Mouse (Mus musculus) stomach, postnatal 0 days (tissue): ENCODE results near the gene Gm21149. TPM values are rescaled to one million over a fixed set of nuclear protein-coding genes. Genes with fewer than 3 reads are reported as not detected.
A peak's percentile ranks its signal among the peaks of the same experiment; 100 is the strongest.
"Not testable (repeated sequence)": the region's sequence is repeated elsewhere in the genome, so short reads cannot be mapped to it uniquely, and the experiment has no call there.

Experiments used
- ATAC-seq: fragments of 200-750 bp; cut with Nextera tagmentation; 2 replicates; pipeline ENCODE4 v1.8.0; 2017; ENCODE audit not compliant: low FRiP score, low TSS enrichment
- DNase-seq: peaks from one replicate; pipeline ENCODE4 v3.0.0-alpha.2; 2016; ENCODE audit warnings: low spot score
- H3K27ac ChIP-seq: fragments of 300-500 bp; sonication (generic); replicated peaks from 2 replicates; pipeline ENCODE4 v1.5.1; 2014; ENCODE audit warnings: mild to moderate bottlenecking, control low read depth
- H3K27me3 ChIP-seq: fragments of 300-500 bp; sonication (generic); 2 replicates; pipeline ENCODE4 v1.6.1; 2014; ENCODE audit warnings: low read length; ENCODE audit not compliant: control insufficient read depth, insufficient read depth
- H3K36me3 ChIP-seq: fragments of 300-500 bp; sonication (generic); 2 replicates; pipeline ENCODE4 v1.6.1; 2014; ENCODE audit warnings: low read length, mixed read lengths; ENCODE audit not compliant: control insufficient read depth, insufficient read depth
- H3K4me1 ChIP-seq: fragments of 300-500 bp; sonication (generic); replicated peaks from 2 replicates; pipeline ENCODE4 v1.6.1; 2014; ENCODE audit warnings: antibody characterized with exemption; ENCODE audit not compliant: control insufficient read depth, insufficient read depth
- H3K4me2 ChIP-seq: fragments of 300-500 bp; sonication (generic); replicated peaks from 2 replicates; pipeline ENCODE4 v1.6.1; 2014; ENCODE audit warnings: low read depth, mild to moderate bottlenecking, control low read depth, moderate library complexity
- H3K4me3 ChIP-seq: fragments of 300-500 bp; sonication (generic); 2 replicates; pipeline ENCODE4 v1.5.1; 2014; ENCODE audit warnings: low read depth, low read length, control low read depth
- H3K9ac ChIP-seq: fragments of 300-500 bp; sonication (generic); 2 replicates; pipeline ENCODE4 v1.6.1; 2014; ENCODE audit warnings: mild to moderate bottlenecking, low read length, control low read depth, mixed read lengths
- H3K9me3 ChIP-seq: fragments of 300-500 bp; sonication (generic); 2 replicates; pipeline ENCODE4 v1.6.1; 2016; ENCODE audit warnings: low read length; ENCODE audit not compliant: control insufficient read depth
- CTCF ChIP-seq: IDR thresholded peaks from 2 replicates; pipeline ENCODE4 v1.5.1; 2016; ENCODE audit warnings: antibody characterized with exemption, low read depth, mild to moderate bottlenecking, moderate library complexity
- WGBS: fragments of 180-500 bp; shearing (Covaris S2); extraction: QIAGEN DNeasy Blood & Tissue Kit; methylation state at CpG from one replicate; pipeline ENCODE4 v1.1.7; 2014; 5-methylcytosine and 5-hydroxymethylcytosine counted together
- polyA plus RNA-seq: library from polyadenylated mRNA; unstranded; fragments of >200 nt; fragmentation: Nextera tagmentation; extraction: Ambion mirVana; gene quantifications from 2 replicates; pipeline ENCODE4 v1.2.1, GENCODE M21; 2015

The Gm21149 gene
- polyA plus RNA-seq, 1 experiment from 2014 or later = not detected

DNA sequence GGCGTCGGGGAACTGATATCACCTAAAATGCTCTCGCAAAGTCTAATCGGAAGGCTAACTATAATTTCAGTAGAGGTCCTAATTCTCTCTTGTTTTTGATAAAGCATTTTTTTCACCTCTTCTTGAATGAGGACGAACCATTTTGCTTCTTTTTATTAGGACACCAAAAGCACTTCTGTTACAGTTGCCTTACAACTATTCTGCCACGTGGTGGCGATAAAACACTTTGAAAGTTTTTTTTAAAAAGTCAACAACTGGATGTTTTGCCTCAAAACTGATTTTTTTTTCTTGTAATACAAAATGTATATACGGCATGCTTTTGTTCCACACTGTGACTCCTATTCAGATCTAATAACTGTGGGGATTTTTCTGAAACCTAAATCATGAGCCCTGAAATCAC, 14.7 kb downstream of the Gm21149 start:
- WGBS = 58% methylated on average over 8 of the region's 8 CpGs
- TF ChIP-seq CTCF = peak; percentile 49
- H3K27ac ChIP-seq, H3K36me3 ChIP-seq, DNase-seq, H3K9me3 ChIP-seq, ATAC-seq, H3K4me2 ChIP-seq, H3K9ac ChIP-seq, H3K27me3 ChIP-seq, H3K4me1 ChIP-seq, H3K4me3 ChIP-seq: not testable (repeated sequence)

- H3K4me1 ChIP-seq, H3K36me3 ChIP-seq, H3K27me3 ChIP-seq, H3K9me3 ChIP-seq, H3K4me2 ChIP-seq, H3K9ac ChIP-seq, ATAC-seq, DNase-seq, H3K4me3 ChIP-seq, H3K27ac ChIP-seq: not testable (repeated sequence)
- 75% methylated on average over 3 of the region's 5 CpGs for WGBS
These were observed 18.3 kb downstream of the Gm21149 start for GRCm38 (mm10) chr5:15457865-15458571.

Other genes starting within 250 kb of the Gm21149 start
- not detected in 2 replicates for gene Gm21190, start 52.7 kb upstream of the Gm21149 start, polyA plus RNA-seq
- gene Gm21083, start 100.8 kb upstream of the Gm21149 start, polyA plus RNA-seq = not detected in 2 replicates
- not detected in 2 replicates for gene Speer4d, start 142.5 kb upstream of the Gm21149 start, polyA plus RNA-seq
- gene 4930572O03Rik, start 180.5 kb upstream of the Gm21149 start, polyA plus RNA-seq = not detected in 2 replicates
- gene Speer4c, start 237.7 kb upstream of the Gm21149 start, polyA plus RNA-seq = 0.23 TPM in 1 of 2 replicates, not detected in the other